Comparison of ENCODE assay signal across 8 mouse cellular contexts in genomic region chr5:120088561-120088960, GRCm38 (mm10). TPM values are rescaled to one million over a fixed set of nuclear protein-coding genes. Genes with fewer than 3 reads are reported as not detected.
DNase-seq lines count a peak whose midpoint lies in the region; ATAC-seq lines count a peak whose summit lies in the region.

No protein-coding gene starts in this region.

- H3K4me1 ChIP-seq in hindbrain, embryonic 10.5 days (replicated peaks): no peaks in the 10 kb centered on the region
- no peaks in the 10 kb centered on the region for H3K4me1 ChIP-seq in hindbrain, embryonic 12.5 days
- H3K4me1 ChIP-seq in midbrain, embryonic 15.5 days: no peaks in the 10 kb centered on the region; the same call in 1 of the 2 replicates

- peak; percentile 89 for DNase-seq in hindbrain, embryonic 10.5 days (ENCODE audit: low spot score)
- peak; percentile 93 to 97 for DNase-seq in cerebellum, postnatal 14 days
- DNase-seq in frontal cortex, postnatal 36 days (ENCODE audit: low spot score in 2 of 2): peak; percentile 87 to 88
- DNase-seq in left cerebral cortex, postnatal 25 days (ENCODE audit: low spot score in 2 of 2): peak; percentile 84 to 87
- DNase-seq in spleen, postnatal 10 days (ENCODE audit: low spot score in 2 of 2): peak; percentile 62 to 92

- WGBS in hindbrain, embryonic 10.5 days: 1% methylated on average over 16 of the region's 16 CpGs
- WGBS in hindbrain, embryonic 12.5 days: 1% methylated on average over 16 of the region's 16 CpGs
- WGBS in midbrain, embryonic 15.5 days: 1% methylated on average over 16 of the region's 16 CpGs

- no peaks in the 10 kb centered on the region for H3K9me3 ChIP-seq in hindbrain, embryonic 10.5 days
- H3K9me3 ChIP-seq in hindbrain, embryonic 12.5 days (replicated peaks): no peaks in the 10 kb centered on the region
- no peaks in the 10 kb centered on the region for H3K9me3 ChIP-seq in midbrain, embryonic 15.5 days

- H3K27me3 ChIP-seq in hindbrain, embryonic 10.5 days (ENCODE audit: insufficient read depth, poor library complexity, severe bottlenecking): peaks cover 52% of the 10 kb centered on the region
- peaks cover 39% of the 10 kb centered on the region for H3K27me3 ChIP-seq in hindbrain, embryonic 12.5 days
- peaks cover 21% of the 10 kb centered on the region for H3K27me3 ChIP-seq in midbrain, embryonic 15.5 days (replicated peaks)

- H3K4me2 ChIP-seq in hindbrain, embryonic 12.5 days (replicated peaks): no peak overlapping the region
- peak overlapping the region; percentile 28; the same call in 1 of the 2 replicates for H3K4me2 ChIP-seq in midbrain, embryonic 15.5 days

- intact Hi-C loops in left cerebral cortex, postnatal 25 days (cut with DNase I): loop anchor here (1.0 to 5.0 kb wide), 3 partner anchors 221 to 346 kb away; no protein-coding TSS in a partner anchor

- no peak overlapping the region for H3K9ac ChIP-seq in hindbrain, embryonic 12.5 days
- H3K9ac ChIP-seq in midbrain, embryonic 15.5 days: no peak overlapping the region

- H3K36me3 ChIP-seq in hindbrain, embryonic 10.5 days: no peaks in the 10 kb centered on the region
- H3K36me3 ChIP-seq in hindbrain, embryonic 12.5 days: no peaks in the 10 kb centered on the region
- H3K36me3 ChIP-seq in midbrain, embryonic 15.5 days (replicated peaks): no peaks in the 10 kb centered on the region

- no peak overlapping the region for H3K4me3 ChIP-seq in hindbrain, embryonic 10.5 days
- no peak overlapping the region for H3K4me3 ChIP-seq in hindbrain, embryonic 12.5 days
- H3K4me3 ChIP-seq in midbrain, embryonic 15.5 days: no peak overlapping the region

- ATAC-seq in hindbrain, embryonic 12.5 days (ENCODE audit: low FRiP score): no peak
- peak; percentile 95 for ATAC-seq in inflammation-experienced regulatory T-cells, adult 6 months
- ATAC-seq in midbrain, embryonic 15.5 days (replicated peaks): no peak

- no peak overlapping the region for H3K27ac ChIP-seq in hindbrain, embryonic 10.5 days
- no peak overlapping the region for H3K27ac ChIP-seq in hindbrain, embryonic 12.5 days
- no peak overlapping the region for H3K27ac ChIP-seq in midbrain, embryonic 15.5 days

RNA-seq across cellular contexts. Expression of gene Rbm19, which starts 27.7 kb away (rescaled TPM):
- 27.6 and 31.9 TPM in 2 replicates for polyA plus RNA-seq in hindbrain, embryonic 10.5 days (2016; fragmentation: Nextera tagmentation; extraction: Ambion mirVana)
- 26.3 and 28.2 TPM in 2 replicates for polyA plus RNA-seq in hindbrain, embryonic 12.5 days (2016; fragmentation: Nextera tagmentation; extraction: Ambion mirVana)
- polyA plus RNA-seq in inflammation-experienced regulatory T-cells, adult 6 months (2017; shearing (Covaris generic)): 10 to 100 TPM; 11.6 to 18.9 (median 11.9) TPM
- total RNA-seq in left cerebral cortex, postnatal 25 days (2021): 10 to 100 TPM; 20.1 to 24.7 TPM
- 18.8 and 22.2 TPM in 2 replicates for polyA plus RNA-seq in midbrain, embryonic 15.5 days (2015; fragmentation: Nextera tagmentation; extraction: Ambion mirVana)
